Mouse (Mus musculus): ENCODE results near the gene Fgfr2.

GRCm38 (mm10) chr7:131318340-131318739 is 1804.8 kb downstream of the Fgfr2 start:
- TF ChIP-seq ZNF384 (IDR thresholded peaks at IDR 0.05; ENCODE audit: low read depth, low read length), result no peak
- no peak for TF ChIP-seq MAFK (IDR thresholded peaks at IDR 0.05; ENCODE audit: insufficient read depth, low read depth, low read length)
- no peak for TF ChIP-seq CHD2 (IDR thresholded peaks at IDR 0.05; ENCODE audit: low read depth, low read length)
- no peak for TF ChIP-seq HCFC1 (IDR thresholded peaks at IDR 0.05; ENCODE audit: borderline replicate concordance, insufficient read depth, low read length)
